Mouse (Mus musculus) intestine, postnatal 0 days (tissue): ENCODE data around the gene Smap1. TPM values are rescaled to one million over a fixed set of nuclear protein-coding genes. Genes with fewer than 3 reads are reported as not detected.

ENCODE experiments used
- ATAC-seq: fragments of 200-750 bp; cut with Nextera tagmentation; 2 replicates; pipeline ENCODE4 v1.8.0; 2017; ENCODE audit warnings: mild to moderate bottlenecking, moderate TSS enrichment, moderate library complexity
- H3K27ac ChIP-seq: fragments of 300-500 bp; sonication (generic); 2 replicates; pipeline ENCODE4 v1.5.1; 2014; ENCODE audit warnings: mild to moderate bottlenecking, low read depth, low read length, moderate library complexity
- H3K27me3 ChIP-seq: fragments of 300-500 bp; sonication (generic); replicated peaks from 2 replicates; pipeline ENCODE4 v1.6.1; 2014; ENCODE audit warnings: low read length, mixed read lengths; ENCODE audit not compliant: control insufficient read depth, insufficient read depth
- H3K36me3 ChIP-seq: fragments of 300-500 bp; sonication (generic); 2 replicates; pipeline ENCODE4 v1.6.1; 2014; ENCODE audit warnings: mild to moderate bottlenecking, moderate library complexity; ENCODE audit not compliant: control insufficient read depth, insufficient read depth
- H3K4me1 ChIP-seq: fragments of 300-500 bp; sonication (generic); replicated peaks from 2 replicates; pipeline ENCODE4 v1.6.1; 2014; ENCODE audit warnings: antibody characterized with exemption, low read length, mixed read lengths; ENCODE audit not compliant: control insufficient read depth, insufficient read depth
- H3K4me2 ChIP-seq: fragments of 300-500 bp; sonication (generic); replicated peaks from 2 replicates; pipeline ENCODE4 v1.6.1; 2014; ENCODE audit warnings: low read depth, mild to moderate bottlenecking, moderate library complexity
- H3K4me3 ChIP-seq: fragments of 300-500 bp; sonication (generic); 2 replicates; pipeline ENCODE4 v1.5.1; 2014; ENCODE audit warnings: low read depth, low read length
- H3K9ac ChIP-seq: fragments of 300-500 bp; sonication (generic); 2 replicates; pipeline ENCODE4 v1.6.1; 2014; ENCODE audit warnings: mild to moderate bottlenecking, low read depth, low read length
- H3K9me3 ChIP-seq: fragments of 300-500 bp; sonication (generic); 2 replicates; pipeline ENCODE4 v1.6.1; 2016; ENCODE audit warnings: mixed run types; ENCODE audit not compliant: control insufficient read depth
- CTCF ChIP-seq: sonication (generic); IDR thresholded peaks from 2 replicates; pipeline ENCODE4 v1.5.1; 2016; ENCODE audit warnings: low read depth, mild to moderate bottlenecking, control low read depth, antibody characterized with exemption, moderate library complexity
- WGBS: fragments of 180-500 bp; shearing (Covaris S2); extraction: QIAGEN DNeasy Blood & Tissue Kit; methylation state at CpG from one replicate; pipeline ENCODE4 v1.1.7; 2014; 5-methylcytosine and 5-hydroxymethylcytosine counted together
- polyA plus RNA-seq: library from polyadenylated mRNA; unstranded; fragments of >200 nt; fragmentation: Nextera tagmentation; extraction: Ambion mirVana; gene quantifications from 2 replicates; pipeline ENCODE4 v1.2.1, GENCODE M21; 2015

Smap1 gene
- polyA plus RNA-seq, 1 experiment from 2014 or later: 54.7 TPM

- Histone ChIP-seq H3K36me3 (no peaks in the 10 kb centered on the region), H3K9ac (no peak overlapping the region), H3K27me3 (no peaks in the 10 kb centered on the region), H3K4me1 (no peaks in the 10 kb centered on the region), H3K4me2 (no peak overlapping the region), H3K27ac (no peak overlapping the region), H3K9me3 (no peaks in the 10 kb centered on the region), H3K4me3 (no peak overlapping the region)
- peak; percentile 84 for TF ChIP-seq CTCF
- ATAC-seq: peak; percentile 64; the same call in 1 of the 2 replicates
- WGBS: 34% methylated on average over 13 of the region's 13 CpGs
Measured at GRCm38 (mm10) chr1:23826887-23827758, 95.0 kb downstream of the Smap1 start.

- Histone ChIP-seq H3K27ac (no peak overlapping the region), H3K9ac (no peak overlapping the region), H3K4me3 (no peak overlapping the region), H3K27me3 (no peaks in the 10 kb centered on the region), H3K4me1 (no peaks in the 10 kb centered on the region), H3K9me3 (no peaks in the 10 kb centered on the region), H3K4me2 (no peak overlapping the region), H3K36me3 (no peaks in the 10 kb centered on the region)
- WGBS: 82% methylated on average over 5 of the region's 5 CpGs
- no peak for TF ChIP-seq CTCF
- ATAC-seq: no peak
Measured at GRCm38 (mm10) chr1:23821615-23822014, 100.5 kb downstream of the Smap1 start.

- H3K27ac ChIP-seq: no peak overlapping the region
- 87% methylated on average over 9 of the region's 9 CpGs for WGBS
- no peaks in the 10 kb centered on the region for H3K4me1 ChIP-seq
- no peaks in the 10 kb centered on the region for H3K9me3 ChIP-seq
- H3K36me3 ChIP-seq: no peaks in the 10 kb centered on the region
- H3K9ac ChIP-seq: no peak overlapping the region
- H3K4me3 ChIP-seq: no peak overlapping the region
- TF ChIP-seq CTCF: no peak
- no peak for ATAC-seq
- no peaks in the 10 kb centered on the region for H3K27me3 ChIP-seq
- H3K4me2 ChIP-seq: no peak overlapping the region
Measured at GRCm38 (mm10) chr1:23798306-23798705, 123.8 kb downstream of the Smap1 start.

Other genes starting within 250 kb of the Smap1 start
- 0.25 and 0.26 TPM in 2 replicates for gene B3gat2, start 160.6 kb downstream of the Smap1 start, polyA plus RNA-seq
- gene Sdhaf4, start 83.3 kb upstream of the Smap1 start, polyA plus RNA-seq: 72.6 and 76.2 TPM in 2 replicates
- 20.8 and 25.0 TPM in 2 replicates for gene Fam135a, start 178.0 kb upstream of the Smap1 start, polyA plus RNA-seq